16 mouse cellular contexts compared by ENCODE assay signal in the genomic region with DNA sequence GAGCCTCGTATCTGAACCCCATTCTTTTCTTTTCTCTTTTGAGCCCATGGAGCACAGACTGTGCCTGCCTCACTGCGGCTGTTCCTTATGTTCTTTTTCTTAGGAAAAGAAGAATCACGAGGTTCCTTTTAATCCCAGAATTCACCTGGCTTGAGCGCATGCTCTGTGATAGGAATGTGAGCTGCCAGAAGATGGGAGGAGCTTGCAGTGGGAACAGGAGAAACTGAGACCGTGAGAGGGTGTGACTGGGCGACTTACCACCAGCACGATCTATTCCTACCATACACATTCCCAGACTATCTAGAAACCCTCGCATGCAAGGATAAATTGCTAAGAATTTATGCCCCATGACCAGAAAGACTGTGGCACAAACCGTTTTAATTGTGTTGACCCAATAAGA. TPM values are rescaled to one million over a fixed set of nuclear protein-coding genes. Genes with fewer than 3 reads are reported as not detected.
DNase-seq lines count a peak whose midpoint lies in the region; ATAC-seq and TF ChIP-seq lines count a peak whose summit lies in the region.
"Had no signal": no experiment of that assay in that cellular context is flagged by ENCODE, and none has a peak within 500 bp of the region (broad histone marks: within the 10 kb centered on the region; RNA-seq: fewer than 3 reads in every experiment).

No protein-coding gene starts in this region.

- 0 out of 2 replicates have a peak, but pooled peaks cover 3% of the 10 kb centered on the region for H3K9me3 ChIP-seq in heart, embryonic 11.5 days (replicated peaks; ENCODE audit: control insufficient read depth, low read length)
- H3K9me3 ChIP-seq in lung, postnatal 0 days (ENCODE audit: low read length), result no peaks in the 10 kb centered on the region
- no peaks in the 10 kb centered on the region for H3K9me3 ChIP-seq in liver, embryonic 12.5 days (replicated peaks)
- H3K9me3 ChIP-seq: lung, embryonic 15.5 days had no signal

- ATAC-seq in heart, embryonic 11.5 days (replicated peaks; ENCODE audit: insufficient number of reproducible peaks, low FRiP score, low TSS enrichment), result no peak
- ATAC-seq in lung, postnatal 0 days, result peak; percentile 29; the same call in 1 of the 2 replicates
- no peak for ATAC-seq in liver, embryonic 12.5 days
- ATAC-seq: forebrain, postnatal 0 days; inflammation-experienced regulatory T-cells, adult 6 months had no signal

- no peaks in the 10 kb centered on the region for H3K36me3 ChIP-seq in heart, embryonic 11.5 days (ENCODE audit: control insufficient read depth, insufficient read depth, low read length)
- no peaks in the 10 kb centered on the region for H3K36me3 ChIP-seq in lung, postnatal 0 days (ENCODE audit: insufficient read depth, low read length)
- no peaks in the 10 kb centered on the region for H3K36me3 ChIP-seq in liver, embryonic 12.5 days
- H3K36me3 ChIP-seq: lung, embryonic 15.5 days had no signal

- TF ChIP-seq CTCF in lung, postnatal 0 days (IDR thresholded peaks at IDR 0.05), result no peak

- no peak overlapping the region for H3K9ac ChIP-seq in heart, embryonic 11.5 days (ENCODE audit: low read depth, low read length)
- H3K9ac ChIP-seq in lung, postnatal 0 days (replicated peaks; ENCODE audit: low read depth), result no peak overlapping the region
- H3K9ac ChIP-seq in liver, embryonic 12.5 days, result no peak overlapping the region
- H3K9ac ChIP-seq: forebrain, postnatal 0 days; lung, embryonic 15.5 days had no signal

- H3K27ac ChIP-seq in heart, embryonic 11.5 days (ENCODE audit: low read depth, low read length), result no peak overlapping the region
- no peak overlapping the region for H3K27ac ChIP-seq in lung, postnatal 0 days (ENCODE audit: low read length)
- H3K27ac ChIP-seq in liver, embryonic 12.5 days, result no peak overlapping the region
- H3K27ac ChIP-seq: lung, embryonic 15.5 days had no signal

- peak; percentile 31 to 40 for DNase-seq in heart, adult 18-20 months
- DNase-seq in lung, postnatal 0 days (ENCODE audit: low spot score), result peak; percentile 53
- no peak for DNase-seq in lung, postnatal 36 days
- DNase-seq in kidney, adult 8-10 months, result peak; percentile 29 to 46
- peak; percentile 19 for DNase-seq in lung, postnatal 25 days (ENCODE audit: low spot score)
- no peak for DNase-seq in ovary, postnatal 36 days (ENCODE audit: low spot score)
- DNase-seq: cerebellum, adult 11 months; cerebellum, postnatal 36 days; forebrain, postnatal 0 days; gastrocnemius, postnatal 14 days; thymus, postnatal 36 days had no signal

- no peak for TF ChIP-seq EP300 in lung, postnatal 0 days (IDR thresholded peaks at IDR 0.05)

- H3K4me2 ChIP-seq in heart, embryonic 11.5 days, result no peak overlapping the region
- H3K4me2 ChIP-seq in lung, postnatal 0 days (replicated peaks; ENCODE audit: low read depth, low read length), result peak overlapping the region; percentile 22
- H3K4me2 ChIP-seq in liver, embryonic 12.5 days, result no peak overlapping the region
- H3K4me2 ChIP-seq: midbrain, embryonic 11.5 days had no signal

- peaks cover 18% of the 10 kb centered on the region; the same call in 1 of the 2 replicates for H3K4me1 ChIP-seq in heart, embryonic 11.5 days (ENCODE audit: control insufficient read depth, insufficient read depth, low read length)
- peaks cover 8% of the 10 kb centered on the region; the same call in 1 of the 2 replicates for H3K4me1 ChIP-seq in lung, postnatal 0 days (ENCODE audit: insufficient read depth, low read depth, low read length)
- H3K4me1 ChIP-seq in liver, embryonic 12.5 days, result no peaks in the 10 kb centered on the region

- H3K4me3 ChIP-seq in heart, embryonic 11.5 days (ENCODE audit: low read depth, low read length), result no peak overlapping the region
- H3K4me3 ChIP-seq in lung, postnatal 0 days (ENCODE audit: low read depth, low read length), result peak overlapping the region; percentile 8; the same call in 1 of the 2 replicates
- no peak overlapping the region for H3K4me3 ChIP-seq in liver, embryonic 12.5 days
- H3K4me3 ChIP-seq: lung, embryonic 15.5 days had no signal

- WGBS in heart, embryonic 11.5 days (ENCODE audit: insufficient replicate concordance), result 74% methylated on average over 9 of the region's 9 CpGs
- 70% methylated on average over 9 of the region's 9 CpGs for WGBS in lung, postnatal 0 days
- WGBS in liver, embryonic 12.5 days (ENCODE audit: insufficient replicate concordance), result 68% methylated on average over 9 of the region's 9 CpGs

- H3K27me3 ChIP-seq in heart, embryonic 11.5 days (ENCODE audit: control insufficient read depth, insufficient read depth, low read length), result no peaks in the 10 kb centered on the region
- H3K27me3 ChIP-seq in lung, postnatal 0 days (replicated peaks; ENCODE audit: insufficient read depth, low read length), result no peaks in the 10 kb centered on the region
- no peaks in the 10 kb centered on the region for H3K27me3 ChIP-seq in liver, embryonic 12.5 days (replicated peaks)
- H3K27me3 ChIP-seq: lung, embryonic 15.5 days had no signal

RNA-seq across cellular contexts. Expression of a gene that starts 44.1 kb away (rescaled TPM):
- 10 to 100 TPM; 11.6 to 13.9 TPM for total RNA-seq in heart, adult 18-20 months (2021)
- 6.0 and 9.6 TPM in 2 replicates for polyA plus RNA-seq in heart, embryonic 11.5 days (2014; fragmentation: Nextera tagmentation; extraction: Ambion mirVana)
- polyA plus RNA-seq in lung, postnatal 0 days (2015; fragmentation: Nextera tagmentation; extraction: Ambion mirVana), result 6.4 and 7.2 TPM in 2 replicates
- polyA plus RNA-seq in liver, embryonic 12.5 days (2016; fragmentation: Nextera tagmentation; extraction: Ambion mirVana), result 2.0 and 2.3 TPM in 2 replicates

Comparison
In these comparisons a context has a peak if more than half of its experiments do, and no peak if none do; other contexts are left out.
1. DNase-seq: peak in heart, adult 18-20 months (2 of 2), lung, postnatal 0 days (single experiment), kidney, adult 8-10 months (2 of 2) and lung, postnatal 25 days (single experiment); none in lung, postnatal 36 days (single experiment) and ovary, postnatal 36 days (single experiment).